Mouse (Mus musculus): ENCODE measurements around the gene Xrn1.

- TF ChIP-seq POLR2A (IDR thresholded peaks at IDR 0.05; ENCODE audit: low read depth, low read length), result no peak
- TF ChIP-seq CTCF (IDR thresholded peaks at IDR 0.05; ENCODE audit: borderline replicate concordance, insufficient read depth, low read length), result no peak
Observed at GRCm38 (mm10) chr9:96095192-96095591, 140.6 kb downstream of the Xrn1 start.
